Mouse (Mus musculus) left cerebral cortex, postnatal 10 days (tissue): Measurements from ENCODE around the gene Dgkg. TPM values are rescaled to one million over a fixed set of nuclear protein-coding genes. Genes with fewer than 3 reads are reported as not detected.

ENCODE experiments used
- DNase-seq, 2 experiments: peaks; one replicate each; pipeline ENCODE4 v3.0.0; 2021 to 2022; ENCODE audit warnings: low spot score in 2 of 2, mixed read lengths in 1 of 2; ENCODE audit errors: extremely low spot score in 1 of 2
- intact Hi-C: fragments of 180-260 bp; cut with DNase I; formaldehyde crosslinking; loops from one replicate; pipeline ENCODE4 v1.15.1; 2025
- total RNA-seq, 2 experiments: library from RNA; stranded (reverse); gene quantifications; 2 replicates each; pipeline ENCODE4 v1.2.3; 2021

The Dgkg gene
- total RNA-seq, 2 experiments from 2014 or later = 32.2 to 37.8 TPM

GRCm38 (mm10) chr16:22654477-22654835 lies 2.6 kb downstream of the Dgkg start:
- intact Hi-C loops = no loop called here

GRCm38 (mm10) chr16:22653817-22654476 lies 3.1 kb downstream of the Dgkg start:
- intact Hi-C loops = no loop called here
- DNase-seq = no peak

More at GRCm38 (mm10) chr16:22654477-22654835, 2.6 kb downstream of the Dgkg start:
- peak in 1 of 2 experiments; percentile 39 for DNase-seq

- DNase-seq = no peak
- intact Hi-C loops = no loop called here
Observed at GRCm38 (mm10) chr16:22651244-22651643, 5.8 kb downstream of the Dgkg start.

DNA sequence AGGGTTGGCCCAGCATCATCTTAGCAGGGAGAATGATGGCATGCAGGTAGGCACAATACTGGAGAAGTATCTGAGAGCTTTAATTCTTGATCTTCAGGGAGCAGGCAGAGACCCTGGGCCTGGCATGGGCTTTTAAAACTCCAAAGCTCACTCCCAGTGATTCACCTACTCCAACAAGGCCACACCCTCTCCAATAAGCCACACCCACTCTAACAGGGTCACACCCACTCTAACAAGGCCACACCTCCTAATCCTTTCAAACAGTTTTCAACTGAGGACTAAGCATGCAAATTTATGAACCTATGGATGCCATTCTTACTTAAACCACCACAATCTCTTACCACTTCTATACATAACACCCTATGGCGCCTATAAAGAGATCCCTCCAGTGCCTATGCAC lies 11.8 kb downstream of the Dgkg start:
- no peak for DNase-seq
- intact Hi-C loops = no loop called here

GRCm38 (mm10) chr16:22643460-22643859 lies 13.6 kb downstream of the Dgkg start:
- DNase-seq = no peak
- intact Hi-C loops = no loop called here

GRCm38 (mm10) chr16:22642953-22643352 lies 14.1 kb downstream of the Dgkg start:
- intact Hi-C loops = no loop called here
- no peak for DNase-seq

DNA sequence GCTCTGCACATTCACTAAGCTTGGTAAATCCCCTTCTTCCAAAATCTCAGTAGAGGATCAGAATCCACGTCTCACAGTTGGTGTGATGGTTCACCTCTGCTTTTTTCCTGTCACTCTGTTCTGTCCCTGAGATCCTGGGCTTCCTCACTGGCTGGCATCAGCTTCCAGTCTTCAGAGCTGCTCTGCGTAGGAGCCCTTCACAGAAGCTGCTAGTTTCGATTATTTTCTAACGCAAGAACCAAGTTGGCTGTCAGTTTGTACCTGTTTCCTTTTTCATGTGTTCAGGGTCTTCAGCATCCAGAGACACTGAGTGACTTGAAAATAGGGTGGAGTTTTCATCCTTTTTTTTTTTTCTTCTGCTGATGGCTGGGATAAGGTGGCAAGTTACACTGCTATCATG lies 15.0 kb downstream of the Dgkg start:
- DNase-seq = no peak
- intact Hi-C loops = no loop called here

DNA sequence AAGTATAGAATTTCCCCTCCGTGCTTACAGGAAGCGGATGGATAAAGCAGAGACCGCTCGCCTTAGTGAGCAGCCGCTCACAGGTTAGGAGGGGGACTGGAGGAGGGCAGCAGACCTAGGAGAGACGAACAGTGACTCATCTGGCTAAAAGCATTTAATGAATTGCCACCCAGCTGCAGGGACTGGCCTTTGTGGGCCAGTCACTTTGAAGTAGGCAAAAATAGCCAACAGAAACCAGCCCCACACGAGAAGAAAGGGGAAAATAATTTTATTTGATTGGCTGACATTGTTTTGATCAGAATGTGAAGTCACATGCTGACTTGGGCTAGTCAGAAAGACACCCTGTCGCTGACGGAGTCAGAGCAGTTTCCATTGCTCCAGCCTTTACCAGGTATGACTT lies 15.4 kb downstream of the Dgkg start:
- no peak for DNase-seq
- intact Hi-C loops = no loop called here

GRCm38 (mm10) chr16:22637311-22637710 lies 19.7 kb downstream of the Dgkg start:
- intact Hi-C loops = no loop called here

GRCm38 (mm10) chr16:22635706-22636105 lies 21.3 kb downstream of the Dgkg start:
- DNase-seq = no peak
- intact Hi-C loops = no loop called here

More at GRCm38 (mm10) chr16:22637311-22637710, 19.7 kb downstream of the Dgkg start:
- DNase-seq = no peak

DNA sequence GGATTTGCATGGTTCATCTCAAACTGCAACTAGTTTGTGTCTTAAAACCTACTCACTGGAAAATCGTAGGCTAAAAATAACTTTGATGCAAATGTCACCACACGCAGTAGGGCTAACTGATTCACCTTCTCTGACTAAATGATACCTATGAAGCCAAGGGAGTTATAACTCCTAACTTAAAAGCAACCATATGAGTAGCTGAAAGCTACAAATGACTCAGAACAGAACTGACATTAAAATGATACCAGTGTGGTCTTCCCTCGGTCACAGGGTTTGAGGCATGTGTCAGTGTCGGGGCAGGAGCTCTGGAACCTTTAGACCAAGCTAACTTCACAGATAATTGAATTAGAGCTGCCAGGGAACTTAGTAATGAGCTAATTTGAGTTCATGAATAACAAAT lies 24.0 kb downstream of the Dgkg start:
- DNase-seq = no peak
- intact Hi-C loops = no loop called here

DNA sequence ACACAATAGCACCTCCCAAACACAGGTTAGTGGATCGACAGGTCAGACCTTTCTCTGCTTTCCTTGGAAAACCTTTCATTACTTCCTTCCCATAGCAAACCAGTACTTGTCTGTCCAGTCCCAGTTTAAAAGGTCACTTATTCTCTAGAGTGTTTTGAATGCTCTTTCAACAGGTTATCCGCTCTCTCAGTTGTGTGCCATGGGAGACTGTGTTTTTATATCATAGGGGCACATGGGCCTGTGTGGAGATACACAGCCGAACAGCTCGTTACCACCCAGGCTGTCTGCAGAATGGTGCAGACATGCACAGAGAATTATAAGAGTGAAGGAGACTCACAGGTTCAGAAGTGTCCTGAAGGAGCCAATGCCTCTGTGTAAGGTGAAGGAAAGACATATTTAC lies 26.7 kb downstream of the Dgkg start:
- intact Hi-C loops = no loop called here
- no peak for DNase-seq

- intact Hi-C loops = no loop called here
- no peak for DNase-seq
Observed at GRCm38 (mm10) chr16:22629900-22630299, 27.1 kb downstream of the Dgkg start.

- no peak for DNase-seq
- intact Hi-C loops = no loop called here
Observed at GRCm38 (mm10) chr16:22625987-22626386, 31.0 kb downstream of the Dgkg start.

- intact Hi-C loops = no loop called here
- DNase-seq = no peak
Observed at GRCm38 (mm10) chr16:22625412-22625811, 31.6 kb downstream of the Dgkg start.

DNA sequence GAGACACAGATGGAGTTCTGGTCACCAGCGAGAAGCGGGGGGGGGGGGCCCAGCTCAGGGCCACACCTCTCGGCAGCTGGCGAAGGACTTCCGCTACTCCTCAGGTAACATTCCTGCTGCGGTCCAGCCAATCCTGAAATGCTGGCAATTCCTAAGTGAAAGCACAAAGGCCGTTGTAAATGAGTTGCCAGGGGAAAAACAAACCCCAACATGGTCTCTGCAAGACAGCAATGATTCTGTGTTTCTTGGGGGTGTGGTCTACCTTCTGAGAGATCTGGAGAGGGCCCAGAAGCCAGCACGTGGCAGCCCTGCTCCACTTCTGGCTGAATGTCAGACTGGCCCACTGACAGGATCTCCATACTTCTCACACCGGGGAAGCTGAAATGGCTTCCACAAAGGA lies 34.7 kb downstream of the Dgkg start:
- DNase-seq = no peak
- intact Hi-C loops = no loop called here

DNA sequence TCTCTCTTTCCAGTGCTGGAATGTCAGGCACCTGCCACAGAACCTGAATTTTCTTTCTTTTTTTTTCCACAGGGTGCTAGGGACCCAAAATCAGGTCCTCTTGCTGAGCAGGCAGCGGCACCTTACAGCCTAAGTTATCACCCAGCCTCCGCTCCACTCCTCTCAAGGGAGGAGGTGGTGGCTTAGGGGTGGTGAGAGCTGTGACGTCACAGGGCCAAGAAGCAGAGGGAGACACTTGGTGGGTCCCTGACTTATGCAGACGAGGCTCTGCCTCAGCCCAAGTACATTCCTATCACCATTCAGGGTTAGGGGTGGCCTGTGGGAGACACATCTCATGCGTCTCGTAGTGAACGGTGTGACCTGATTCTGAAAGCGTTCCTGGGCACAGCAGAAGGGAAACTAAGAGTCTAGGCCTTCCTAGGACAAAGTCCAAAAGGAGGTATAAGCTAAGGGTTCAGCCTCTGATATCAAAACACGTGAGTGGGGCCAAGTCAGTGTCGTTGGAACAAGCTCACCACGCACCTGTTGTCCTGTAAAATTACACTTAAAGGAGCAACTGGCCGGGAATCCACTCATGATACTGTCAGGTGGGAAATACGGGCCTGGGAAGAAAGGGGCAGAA lies 35.6 kb downstream of the Dgkg start:
- intact Hi-C loops = no loop called here
- no peak for DNase-seq

DNA sequence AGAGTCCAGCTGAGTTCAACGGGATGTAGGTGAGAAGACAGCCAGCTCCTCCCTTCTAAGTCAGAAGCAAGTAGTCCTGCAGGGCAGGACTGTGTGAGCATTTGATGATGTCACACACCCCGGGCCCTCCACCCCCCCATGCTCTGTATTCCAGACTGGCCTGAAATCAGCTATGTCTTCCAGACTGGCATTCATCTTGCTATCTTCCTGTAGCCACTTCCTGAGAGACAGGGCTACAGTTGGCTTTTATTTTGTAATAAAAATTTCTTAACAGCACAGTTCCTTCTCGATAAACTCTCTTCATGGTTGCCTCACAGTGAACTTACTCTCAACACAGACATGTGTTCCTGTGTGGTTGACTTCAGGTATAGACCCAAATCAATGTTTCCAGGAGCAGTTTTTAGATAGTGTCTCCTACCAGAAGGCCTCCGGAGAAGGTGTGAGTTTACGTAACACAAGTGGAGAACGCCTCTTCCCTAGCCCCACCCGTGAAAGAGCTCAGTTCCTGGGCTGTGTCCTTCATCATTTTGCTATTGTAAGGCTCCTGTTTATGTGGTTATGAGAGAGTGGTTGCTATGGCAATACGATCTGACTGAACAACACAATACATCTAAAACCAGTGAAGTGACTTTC lies 38.5 kb downstream of the Dgkg start:
- no peak for DNase-seq
- intact Hi-C loops = no loop called here

- intact Hi-C loops = no loop called here
- DNase-seq = no peak
Observed at GRCm38 (mm10) chr16:22615805-22616204, 41.2 kb downstream of the Dgkg start.
